Mouse (Mus musculus) heart, postnatal 10 days (tissue): ENCODE measurements at regions not wholly inside any gene's neighbourhood (a gene's known extent, or its start where the extent isn't known, plus 50 kb on each side); places are given as distances from the start of the nearest gene placed in this dataset.

Experiments used
- DNase-seq, 2 experiments: peaks; one replicate each; pipeline ENCODE4 v3.0.0; 2021
- intact Hi-C: fragments of 180-260 bp; cut with DNase I; formaldehyde crosslinking; loops from one replicate; pipeline ENCODE4 v1.15.1; 2025

- no peak for DNase-seq
- intact Hi-C loops = no loop called here
Observed at GRCm38 (mm10) chr1:73799996-73800395, 324.3 kb downstream of the Tns1 start.

GRCm38 (mm10) chr1:73799246-73799645 is 325.0 kb downstream of the Tns1 start:
- intact Hi-C loops = no loop called here
- no peak for DNase-seq

GRCm38 (mm10) chr1:73797858-73798257 is 326.4 kb downstream of the Tns1 start:
- no peak for DNase-seq
- intact Hi-C loops = no loop called here

GRCm38 (mm10) chr1:73797413-73797812 is 326.8 kb downstream of the Tns1 start:
- DNase-seq = no peak
- intact Hi-C loops = no loop called here

- no peak for DNase-seq
- intact Hi-C loops = no loop called here
Observed at GRCm38 (mm10) chr1:73793871-73794270, 330.4 kb downstream of the Tns1 start.

- intact Hi-C loops = no loop called here
- no peak for DNase-seq
Observed at GRCm38 (mm10) chr1:73793256-73793655, 331.0 kb downstream of the Tns1 start.

GRCm38 (mm10) chr1:73792311-73792710 is 331.9 kb downstream of the Tns1 start:
- intact Hi-C loops = no loop called here

GRCm38 (mm10) chr1:73787666-73788065 is 336.6 kb downstream of the Tns1 start:
- no peak for DNase-seq
- intact Hi-C loops = no loop called here

More at GRCm38 (mm10) chr1:73792311-73792710, 331.9 kb downstream of the Tns1 start:
- no peak for DNase-seq

GRCm38 (mm10) chr1:73787224-73787623 is 337.0 kb downstream of the Tns1 start:
- DNase-seq = no peak
- intact Hi-C loops = no loop called here

GRCm38 (mm10) chr1:73783303-73783702 is 340.9 kb downstream of the Tns1 start:
- intact Hi-C loops = no loop called here
- no peak for DNase-seq

GRCm38 (mm10) chr1:73782871-73783270 is 341.4 kb downstream of the Tns1 start:
- intact Hi-C loops = no loop called here
- DNase-seq = no peak

- intact Hi-C loops = no loop called here
- DNase-seq = no peak
Observed at GRCm38 (mm10) chr1:73771773-73772172, 352.5 kb downstream of the Tns1 start.

- intact Hi-C loops = no loop called here
- DNase-seq = no peak
Observed at GRCm38 (mm10) chr1:73770631-73771030, 353.6 kb downstream of the Tns1 start.

GRCm38 (mm10) chr1:73764611-73765333 is 359.5 kb downstream of the Tns1 start:
- intact Hi-C loops = no loop called here

GRCm38 (mm10) chr1:73758110-73759061 is 365.9 kb downstream of the Tns1 start:
- intact Hi-C loops = no loop called here
- no peak for DNase-seq

More at GRCm38 (mm10) chr1:73764611-73765333, 359.5 kb downstream of the Tns1 start:
- no peak for DNase-seq

- intact Hi-C loops = no loop called here
Observed at GRCm38 (mm10) chr1:73755791-73756190, 368.5 kb downstream of the Tns1 start.

GRCm38 (mm10) chr1:73754928-73755327 is 369.3 kb downstream of the Tns1 start:
- DNase-seq = no peak
- intact Hi-C loops = no loop called here

More at GRCm38 (mm10) chr1:73755791-73756190, 368.5 kb downstream of the Tns1 start:
- DNase-seq = no peak

GRCm38 (mm10) chr1:73753157-73753556 is 371.1 kb downstream of the Tns1 start:
- no peak for DNase-seq

GRCm38 (mm10) chr1:73748702-73749101 is 375.5 kb downstream of the Tns1 start:
- intact Hi-C loops = no loop called here
- no peak for DNase-seq

More at GRCm38 (mm10) chr1:73753157-73753556, 371.1 kb downstream of the Tns1 start:
- intact Hi-C loops = no loop called here

GRCm38 (mm10) chr1:73744555-73745234 is 379.6 kb downstream of the Tns1 start:
- intact Hi-C loops = no loop called here
- DNase-seq = no peak
